In the genomic region with DNA sequence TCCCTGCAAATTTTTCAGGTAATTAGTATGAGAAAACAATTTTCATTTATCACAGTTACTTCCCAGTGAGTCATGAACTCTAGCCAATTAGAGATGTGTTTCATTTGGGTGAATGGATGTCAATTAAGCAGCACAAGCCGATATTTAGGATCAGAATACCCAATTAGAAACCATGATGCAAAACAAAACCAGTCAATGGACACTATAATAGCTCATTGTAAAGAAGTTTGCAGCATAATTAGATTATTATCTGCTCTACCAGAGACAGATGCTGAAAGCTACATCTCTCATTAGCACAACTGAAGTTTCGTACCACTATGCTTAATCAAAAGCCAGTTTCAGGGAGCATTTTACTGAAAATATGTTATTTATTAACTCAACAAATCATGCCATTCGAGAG, we compare ENCODE assay signal across 17 mouse cellular contexts.
"Had no signal": no experiment of that assay in that cellular context is flagged by ENCODE, and none has a peak within 500 bp of the region (broad histone marks: within the 10 kb centered on the region; RNA-seq: fewer than 3 reads in every experiment).

No protein-coding gene starts in this region.

- H3K27ac ChIP-seq: layer of hippocampus, adult 2 months; limb, embryonic 13.5 days; liver, embryonic 14.5 days; macrophage had no signal

- DNase-seq: kidney, adult 11 months; kidney, adult 9 months; kidney, postnatal 10 days; kidney, postnatal 4 days; left cerebral cortex, postnatal 4 days; lung, embryonic 14.5 days; lung, postnatal 10 days; right cerebral cortex, postnatal 4 days; spleen, adult 18-20 months; thymus, adult 18-20 months; thymus, postnatal 14 days had no signal

- H3K4me2 ChIP-seq: limb, embryonic 13.5 days; lung, embryonic 14.5 days; midbrain, embryonic 11.5 days had no signal

- H3K27me3 ChIP-seq: limb, embryonic 13.5 days; megakaryocyte, embryonic 14.5 days had no signal

- H3K36me3 ChIP-seq: limb, embryonic 13.5 days had no signal

- H3K9ac ChIP-seq: limb, embryonic 13.5 days; liver, embryonic 14.5 days; lung, embryonic 14.5 days had no signal

- H3K4me3 ChIP-seq: layer of hippocampus, adult 2 months; limb, embryonic 13.5 days had no signal

- H3K9me3 ChIP-seq: limb, embryonic 13.5 days; megakaryocyte, embryonic 14.5 days had no signal

- H3K4me1 ChIP-seq: limb, embryonic 13.5 days had no signal
